ENCODE assay signal across 14 mouse cellular contexts in the genomic region with DNA sequence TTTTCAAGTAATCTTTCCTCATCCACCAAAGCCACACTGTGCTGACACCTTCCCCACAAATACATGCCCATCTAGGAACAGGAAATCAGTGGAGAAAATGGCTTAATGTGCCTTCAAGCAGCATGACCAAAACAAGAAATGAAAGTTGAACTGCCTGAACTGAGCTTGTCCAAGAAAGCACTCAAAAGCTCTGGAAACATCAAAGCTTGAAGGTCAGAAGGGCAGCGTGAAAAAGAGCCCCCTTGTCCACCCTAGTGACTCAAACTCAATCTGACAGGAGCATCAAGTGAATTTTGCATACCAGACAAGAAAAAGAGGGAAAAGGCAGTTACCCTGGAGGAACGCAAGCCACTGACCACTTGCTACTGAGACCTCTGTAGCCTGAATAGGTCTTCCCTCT.
"Had no signal": no experiment of that assay in that cellular context is flagged by ENCODE, and none has a peak within 500 bp of the region (broad histone marks: within the 10 kb centered on the region; RNA-seq: fewer than 3 reads in every experiment).

No protein-coding gene starts in this region.

- H3K9me3 ChIP-seq: kidney, embryonic 15.5 days; limb, embryonic 13.5 days; neural tube, embryonic 13.5 days had no signal

- H3K4me3 ChIP-seq: kidney, embryonic 15.5 days; left cerebral cortex, adult 2 months; limb, embryonic 13.5 days; neural tube, embryonic 13.5 days had no signal

- H3K27me3 ChIP-seq: kidney, embryonic 15.5 days; neural tube, embryonic 13.5 days had no signal

- H3K27ac ChIP-seq: kidney, embryonic 15.5 days; left cerebral cortex, adult 2 months; limb, embryonic 13.5 days; liver, embryonic 14.5 days; neural tube, embryonic 13.5 days had no signal

- ATAC-seq: midbrain, embryonic 16.5 days had no signal

- DNase-seq: kidney, adult 18-20 months; kidney, postnatal 14 days; lung, adult 18-20 months; right cerebral cortex, adult 18-20 months; right cerebral cortex, postnatal 25 days; thymus, adult 18-20 months; thymus, postnatal 14 days had no signal

- H3K4me1 ChIP-seq: kidney, embryonic 15.5 days; neural tube, embryonic 13.5 days had no signal

- H3K4me2 ChIP-seq: kidney, embryonic 15.5 days; limb, embryonic 13.5 days; midbrain, embryonic 11.5 days; neural tube, embryonic 13.5 days had no signal

- H3K36me3 ChIP-seq: kidney, embryonic 15.5 days; limb, embryonic 13.5 days; neural tube, embryonic 13.5 days had no signal

- H3K9ac ChIP-seq: kidney, embryonic 15.5 days; limb, embryonic 13.5 days; liver, embryonic 14.5 days; neural tube, embryonic 13.5 days had no signal
